Mouse (Mus musculus) brain, embryonic 14.5 days (tissue): ENCODE measurements around the gene Akap5.

Experiments
- CTCF ChIP-seq: fragments of 200-500 bp; IDR thresholded peaks from 2 replicates; pipeline ENCODE4 v1.5.1; 2012; ENCODE audit warnings: inconsistent platforms, mild to moderate bottlenecking, moderate library complexity, borderline replicate concordance; ENCODE audit not compliant: insufficient read depth, insufficient read length; ENCODE audit errors: extremely low read depth
- POLR2A ChIP-seq: fragments of 200-500 bp; IDR thresholded peaks from 2 replicates; pipeline ENCODE4 v1.6.1; 2012; ENCODE audit warnings: mild to moderate bottlenecking, inconsistent platforms, borderline replicate concordance; ENCODE audit not compliant: poor library complexity, insufficient read depth, insufficient read length, severe bottlenecking; ENCODE audit errors: extremely low read depth

DNA sequence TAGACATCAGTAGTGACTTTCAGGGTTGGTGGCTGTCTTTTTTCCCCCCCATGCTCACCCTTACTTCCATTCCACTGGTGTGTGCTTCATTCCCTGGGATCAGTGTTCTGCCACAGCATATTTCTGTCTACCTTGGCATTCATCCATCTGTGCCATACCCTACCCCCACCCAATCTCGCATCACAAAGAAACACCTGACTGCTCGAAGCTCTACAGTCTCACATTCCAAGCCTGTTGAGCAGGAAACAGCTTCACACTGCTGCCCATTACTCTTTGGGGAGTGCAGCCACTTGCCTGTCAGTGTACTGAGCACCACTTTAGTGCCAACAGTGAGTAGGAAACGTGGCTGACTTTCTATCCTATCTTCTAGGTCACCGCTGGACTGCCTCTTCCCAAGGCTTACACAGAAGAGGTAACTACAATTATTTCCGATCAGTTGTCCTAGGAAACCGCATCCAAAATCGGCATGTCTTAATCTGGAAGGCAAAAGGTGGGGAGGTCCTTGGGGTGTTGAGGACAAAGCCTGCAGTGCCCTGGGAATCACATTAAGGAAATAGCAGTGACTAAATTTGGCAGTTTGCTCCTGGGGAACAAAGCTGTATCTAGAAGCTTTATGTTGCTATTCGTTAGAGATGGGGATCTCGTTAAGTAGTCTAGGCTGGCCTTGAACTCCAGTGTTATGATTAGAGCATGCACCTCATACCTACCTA lies 17.7 kb upstream of the Akap5 start:
- TF ChIP-seq POLR2A (no peak), CTCF (no peak)
